Mouse (Mus musculus) heart, postnatal 0 days (tissue): ENCODE results near the gene Fxr2.

Experiments
- CTCF ChIP-seq: IDR thresholded peaks from 2 replicates; pipeline ENCODE4 v1.5.1; 2016; ENCODE audit warnings: antibody characterized with exemption, control low read depth, low read depth
- EP300 ChIP-seq: IDR thresholded peaks from 2 replicates; pipeline ENCODE4 v1.6.1; 2016; ENCODE audit warnings: antibody characterized with exemption, low read depth

- TF ChIP-seq CTCF = no peak
- no peak for TF ChIP-seq EP300
Observed at GRCm38 (mm10) chr11:69661221-69661881, 28.6 kb downstream of the Fxr2 start.
